Mouse (Mus musculus): Measurements from ENCODE around the gene Ssbp2.

GRCm38 (mm10) chr13:91415896-91416295, 44.2 kb upstream of the Ssbp2 start:
- TF ChIP-seq CTCF (IDR thresholded peaks at IDR 0.05; ENCODE audit: borderline replicate concordance, control insufficient read depth, extremely low read depth, insufficient read depth, low read length, poor library complexity): no peak
- TF ChIP-seq POLR2A (IDR thresholded peaks at IDR 0.05; ENCODE audit: control insufficient read depth, extremely low read depth, insufficient read depth, low read length, poor library complexity): no peak

All from thymus, adult 2 months (tissue).